Mouse (Mus musculus) urinary bladder, adult 18-20 months (tissue): ENCODE measurements around the gene Me1.
"Not testable (repeated sequence)": the region's sequence is repeated elsewhere in the genome, so short reads cannot be mapped to it uniquely, and the experiment has no call there.

Experiments
- DNase-seq, 2 experiments: peaks; one replicate each; pipeline ENCODE4 v3.0.0; 2022; ENCODE audit warnings: low spot score in 2 of 2, mixed read lengths in 2 of 2

The Me1 gene

DNA sequence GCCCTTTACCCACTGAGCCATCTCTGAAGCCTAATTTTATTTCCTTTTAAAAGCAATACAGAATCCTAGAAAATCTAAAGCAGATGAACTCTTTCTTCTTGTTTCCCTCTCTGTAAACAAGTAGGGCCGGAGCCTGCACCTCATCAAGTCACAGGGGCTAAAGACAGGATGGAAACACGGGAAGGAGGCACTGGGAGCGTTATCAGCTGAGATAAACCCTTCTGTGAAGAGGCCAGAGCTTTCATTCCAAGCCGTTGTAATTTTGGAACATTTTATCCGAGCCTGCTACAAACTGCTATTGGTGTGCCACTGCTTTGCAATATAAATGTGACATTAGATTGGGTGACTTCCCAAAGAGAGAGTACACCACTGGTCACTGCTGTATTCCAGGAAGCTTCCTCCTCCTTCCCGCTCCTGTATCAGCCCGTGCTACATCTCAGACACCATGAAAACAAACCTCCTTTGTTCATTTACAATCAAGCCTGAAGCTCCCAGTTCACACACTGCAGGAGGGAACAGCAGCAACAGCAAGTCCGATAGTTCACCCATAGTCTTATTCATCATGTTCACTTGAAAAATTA lies 95.9 kb downstream of the Me1 start:
- DNase-seq: no peak

DNA sequence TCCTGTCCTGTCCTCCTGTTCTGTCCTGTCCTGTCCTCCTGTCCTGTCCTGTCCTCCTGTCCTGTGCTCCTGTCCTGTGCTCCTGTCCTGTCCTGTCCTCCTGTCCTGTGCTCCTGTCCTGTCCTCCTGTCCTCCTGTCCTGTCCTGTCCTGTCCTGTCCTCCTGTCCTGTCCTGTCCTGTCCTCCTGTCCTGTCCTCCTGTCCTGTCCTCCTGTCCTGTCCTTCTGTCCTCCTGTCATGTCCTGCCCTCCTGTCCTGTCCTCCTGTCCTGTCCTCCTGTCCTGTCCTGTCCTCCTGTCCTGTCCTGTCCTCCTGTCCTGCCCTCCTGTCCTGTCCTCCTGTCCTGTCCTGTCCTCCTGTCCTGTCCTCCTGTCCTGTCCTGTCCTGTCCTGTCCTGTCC lies 98.8 kb downstream of the Me1 start:
- not testable (repeated sequence) for DNase-seq

DNA sequence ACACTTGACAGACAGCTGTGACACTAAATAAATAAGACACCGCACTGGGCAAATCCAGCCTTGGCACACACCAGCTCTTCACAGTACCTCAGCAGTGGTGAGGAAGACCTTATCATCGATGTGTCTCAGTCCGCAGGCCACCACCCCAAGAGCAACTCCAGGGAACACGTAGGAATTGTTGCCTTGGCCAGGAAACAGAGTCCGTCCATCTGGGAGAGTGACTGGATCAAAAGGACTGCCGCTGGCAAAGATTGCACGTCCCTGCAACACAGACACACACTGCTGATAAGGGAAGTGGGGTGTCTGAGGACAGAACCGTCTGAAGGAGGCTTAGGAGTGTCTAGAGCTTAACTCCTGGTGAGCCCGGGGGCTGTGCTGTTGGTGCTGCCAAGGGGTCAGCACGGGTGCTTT lies 101.4 kb downstream of the Me1 start:
- not testable (repeated sequence) for DNase-seq

DNA sequence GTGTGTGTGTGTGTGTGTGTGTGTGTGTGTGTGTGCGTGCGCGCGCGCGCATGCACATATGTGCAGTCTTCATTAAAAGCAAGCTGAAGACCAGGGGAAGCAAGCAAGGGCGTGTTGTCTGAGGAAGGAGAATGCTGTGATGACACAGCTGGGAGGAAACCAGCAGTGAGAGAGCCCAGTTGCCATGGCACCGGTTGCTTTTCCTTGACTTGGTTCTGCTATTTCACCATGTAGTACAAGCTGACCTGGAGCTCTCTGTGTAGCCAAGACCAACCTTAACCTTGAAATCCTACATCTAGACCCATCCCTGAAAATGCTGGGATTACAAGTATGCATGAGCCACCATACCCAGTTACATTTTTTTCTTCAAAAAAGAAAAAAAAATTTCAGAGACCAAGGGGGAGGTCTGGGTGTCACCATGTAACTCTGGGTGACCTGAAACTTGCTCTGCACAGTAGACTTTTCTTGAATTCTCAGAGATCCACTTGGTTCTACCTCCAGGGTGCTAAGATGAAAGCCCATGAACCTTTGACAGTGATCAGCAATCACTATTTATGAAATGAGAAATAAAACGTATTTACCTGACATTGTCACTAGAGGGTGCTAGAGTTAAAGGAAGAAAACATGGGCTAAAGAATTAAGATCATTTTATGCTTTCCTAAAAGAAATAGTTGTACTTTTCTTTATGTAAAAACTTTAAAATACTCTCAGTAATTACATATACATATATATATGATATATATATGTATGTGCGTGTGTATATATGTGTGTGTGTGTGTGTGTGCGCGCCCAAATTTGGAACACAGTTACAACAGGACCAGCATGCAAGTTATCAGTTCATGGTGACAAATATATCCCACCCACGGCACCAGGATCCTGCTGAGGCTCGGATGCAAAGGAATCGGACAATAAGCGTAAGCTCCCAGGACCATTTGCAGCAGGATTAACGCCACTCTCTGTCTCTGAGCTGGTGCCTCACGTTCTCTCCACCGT lies 102.8 kb downstream of the Me1 start:
- DNase-seq: no peak

DNA sequence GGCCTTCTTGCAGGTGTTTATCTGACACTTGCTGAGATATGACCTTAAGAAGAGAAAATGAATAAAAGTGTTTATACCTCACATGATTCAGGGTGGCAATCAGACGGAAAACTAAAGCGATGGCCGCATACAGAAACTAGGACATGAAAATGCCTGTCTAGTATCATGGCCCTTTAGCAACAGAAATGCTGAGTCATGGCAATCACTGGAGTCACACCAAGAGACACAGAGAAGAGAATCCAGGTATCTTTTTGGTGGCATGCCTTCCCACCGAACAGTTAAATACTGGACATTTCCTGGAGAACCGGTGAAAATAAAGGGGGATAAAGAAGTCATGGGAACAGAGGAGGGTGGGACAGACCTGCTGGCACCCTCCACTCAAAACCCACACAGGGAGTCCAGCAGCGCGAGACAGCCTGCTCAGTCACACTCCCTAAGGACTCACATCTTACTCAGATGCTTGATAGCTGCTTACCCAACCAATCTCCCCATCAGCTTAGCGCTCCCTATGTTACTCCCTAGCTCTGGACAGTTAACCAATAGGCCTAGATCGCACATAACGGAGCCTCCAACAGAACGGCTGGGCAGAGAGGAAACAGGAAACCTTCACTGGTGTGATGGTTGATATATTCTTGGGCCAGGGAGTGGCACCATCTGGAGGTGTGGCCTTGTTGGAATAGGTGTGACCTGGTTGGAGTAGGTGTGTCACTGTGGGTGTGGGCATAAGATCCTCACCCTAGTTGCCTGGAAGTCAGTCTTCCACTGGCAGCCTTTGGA lies 108.5 kb downstream of the Me1 start:
- no peak for DNase-seq

DNA sequence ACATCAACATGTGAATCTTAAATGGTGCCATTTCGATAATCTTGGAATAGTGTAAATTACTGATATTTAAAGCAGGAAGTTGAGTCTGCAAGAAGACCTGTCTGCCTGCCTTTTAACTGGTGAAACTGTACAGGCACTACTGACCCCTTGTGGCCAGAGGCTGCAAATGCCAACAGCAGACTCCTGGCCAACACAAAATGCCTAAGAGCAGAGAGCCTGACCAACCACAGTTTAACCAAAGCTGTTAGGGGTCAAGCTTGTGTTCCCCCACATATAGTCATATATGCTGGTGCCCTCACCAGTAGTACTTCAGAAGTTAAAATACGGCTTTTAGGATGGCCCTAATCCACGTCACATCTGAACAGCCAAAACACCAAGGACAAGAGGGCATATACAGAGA lies 112.0 kb downstream of the Me1 start:
- peak; percentile 33 to 42 for DNase-seq

DNA sequence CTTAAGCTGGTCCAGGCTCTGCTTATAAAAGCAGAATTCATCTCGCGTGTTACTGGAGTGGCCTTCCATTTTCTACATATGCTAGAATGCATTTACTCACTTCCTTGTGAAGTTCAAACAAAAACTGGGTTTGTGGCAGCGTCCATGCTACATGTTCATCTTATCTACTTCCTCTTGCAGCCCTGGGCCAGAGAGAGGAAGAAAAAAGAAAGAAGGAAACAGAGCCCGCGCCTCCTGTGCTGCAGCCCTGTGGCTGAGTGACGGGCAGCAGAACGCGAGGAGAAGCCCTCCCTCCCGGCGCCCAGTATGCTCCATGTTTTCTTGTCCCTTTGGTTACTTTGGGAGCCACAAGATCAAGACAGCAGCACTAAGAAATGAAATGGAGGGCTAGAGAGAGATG lies 116.1 kb downstream of the Me1 start:
- no peak for DNase-seq

DNA sequence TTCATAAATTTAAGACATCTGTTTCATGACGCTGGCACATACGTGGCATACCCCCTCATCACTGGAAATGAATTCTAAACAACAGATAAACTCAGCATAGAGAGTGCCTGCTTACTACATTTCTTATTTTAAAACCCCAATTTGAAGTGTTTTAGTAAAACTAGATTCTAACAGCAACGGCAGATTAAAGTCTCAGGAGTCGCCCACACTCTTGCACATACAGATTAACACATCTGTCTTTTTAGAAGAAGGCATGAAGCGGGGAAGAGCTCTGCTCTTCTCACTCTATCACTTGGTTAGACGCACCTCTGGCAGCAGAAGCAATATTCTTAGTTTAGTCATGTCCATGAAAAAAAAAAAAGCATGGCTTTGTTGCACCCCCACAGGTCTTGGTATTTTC lies 120.6 kb downstream of the Me1 start:
- DNase-seq: no peak

DNA sequence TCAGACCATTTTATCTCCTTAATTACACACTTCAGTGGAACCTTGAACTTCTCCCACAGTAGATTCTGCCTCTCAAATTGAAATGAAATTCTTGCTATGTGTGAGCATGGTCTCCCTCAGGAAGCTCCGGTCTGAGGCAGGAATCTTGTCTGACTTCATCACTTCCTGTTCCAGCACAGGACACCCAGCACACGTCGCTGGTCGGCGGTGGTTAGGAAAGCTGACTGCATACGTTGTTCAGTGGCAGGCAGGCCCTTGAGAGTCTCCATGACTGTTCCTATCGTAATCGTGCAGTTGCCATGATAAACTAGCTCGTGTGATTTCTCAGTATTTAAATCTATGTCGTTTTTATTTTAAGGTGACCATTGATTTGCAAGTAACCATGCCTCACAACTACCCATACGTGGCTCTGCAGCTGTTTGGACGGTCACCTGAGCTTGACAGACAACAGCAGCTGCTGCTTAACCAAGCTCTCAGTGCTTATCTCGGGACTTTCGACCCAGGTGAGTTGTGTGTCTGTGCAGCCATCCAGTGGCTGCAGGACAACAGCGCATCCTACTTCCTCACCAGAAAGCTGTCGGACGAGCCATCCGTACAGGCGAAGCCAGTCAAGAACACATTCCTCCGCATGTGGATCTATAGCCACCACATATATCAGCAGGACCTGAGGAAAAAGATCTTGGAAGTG lies 122.0 kb downstream of the Me1 start:
- DNase-seq: no peak

DNA sequence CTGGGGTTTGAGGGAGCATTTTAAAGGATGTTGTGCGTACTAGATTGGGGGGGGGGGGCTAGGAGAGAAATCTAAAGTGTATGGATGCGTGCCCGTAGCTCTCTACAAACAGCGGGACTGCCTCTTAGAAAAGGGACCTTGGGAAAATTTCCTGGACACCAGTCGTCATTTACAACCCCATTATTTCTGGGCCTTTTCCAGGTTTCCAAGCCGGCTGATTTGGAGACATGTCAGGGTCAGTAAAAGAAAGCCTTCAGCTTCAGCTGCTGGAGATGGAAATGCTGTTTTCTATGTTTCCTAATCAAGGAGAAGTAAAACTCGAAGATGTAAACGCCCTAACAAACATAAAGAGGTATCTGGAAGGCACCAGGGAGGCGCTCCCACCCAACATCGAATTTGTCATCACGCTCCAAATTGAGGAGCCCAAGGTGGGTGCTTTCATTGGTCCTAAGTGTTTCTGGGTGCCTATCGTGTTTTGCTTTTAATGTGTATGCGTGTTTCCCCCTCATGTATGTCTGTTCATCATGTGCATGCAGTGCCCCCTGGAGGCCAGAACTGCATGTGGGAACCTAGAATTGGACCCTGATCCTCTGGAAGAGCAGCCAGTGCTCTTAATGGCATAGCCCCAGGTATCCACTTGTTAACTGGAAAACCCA lies 123.0 kb downstream of the Me1 start:
- DNase-seq: peak; percentile 42 to 61

DNA sequence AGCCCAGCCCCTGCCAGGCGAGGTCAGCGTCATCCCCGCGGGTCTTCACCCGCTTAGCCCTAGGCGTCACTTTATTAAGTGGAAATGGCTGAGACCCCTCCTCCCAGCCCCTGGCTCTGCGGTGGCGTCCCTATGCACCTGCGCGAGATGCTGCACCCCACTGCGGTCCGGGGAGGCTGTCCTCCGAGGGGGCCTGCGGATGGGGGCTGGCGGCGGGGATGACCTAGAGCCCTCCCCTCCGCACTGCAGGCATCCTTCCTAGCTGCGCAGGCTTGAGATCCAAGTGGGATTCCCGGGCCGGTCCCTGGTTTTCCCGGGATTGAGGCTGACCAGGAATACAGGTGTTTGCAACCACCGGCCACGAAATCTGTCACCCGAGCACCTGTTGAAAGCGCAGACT lies 123.6 kb downstream of the Me1 start:
- DNase-seq: peak in 1 of 2 experiments; percentile 8

DNA sequence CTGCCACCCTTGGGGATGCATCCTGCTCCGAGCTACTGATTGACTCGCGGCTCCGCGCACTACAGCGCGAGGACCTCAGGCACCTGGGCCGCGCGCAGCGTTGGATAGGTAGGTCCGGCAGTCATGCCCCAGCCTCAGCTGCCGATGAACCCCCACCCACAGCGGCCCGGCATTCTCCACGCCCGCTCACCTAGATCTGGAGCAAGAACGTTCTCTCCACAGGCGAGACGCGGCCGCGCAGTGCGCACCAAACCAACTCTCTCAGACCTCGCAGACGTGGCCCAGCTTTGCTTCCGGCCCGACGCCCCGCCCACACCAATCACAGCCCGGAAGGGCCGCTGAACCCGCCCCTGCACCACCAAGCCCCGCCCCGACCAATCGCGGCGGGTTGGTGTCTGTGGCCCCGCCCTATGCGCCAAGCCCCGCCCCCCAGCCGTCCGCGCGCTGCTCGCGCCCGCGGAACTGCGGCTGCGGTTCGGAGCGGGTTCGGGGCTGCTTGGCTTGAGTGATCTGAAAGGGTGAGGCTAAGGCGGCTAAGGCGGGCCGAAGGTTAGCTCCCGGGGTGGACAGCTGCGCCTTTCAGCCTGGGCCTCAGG lies 124.1 kb downstream of the Me1 start, which contains the start of the genes Pgm3 and Rwdd2a:
Gene Pgm3 (minus strand): TSS at position 303 of the 596 bp plus-strand sequence.
Gene Rwdd2a (plus strand): TSS at position 452 of the 596 bp plus-strand sequence.
- peak; percentile 94 to 95 for DNase-seq

DNA sequence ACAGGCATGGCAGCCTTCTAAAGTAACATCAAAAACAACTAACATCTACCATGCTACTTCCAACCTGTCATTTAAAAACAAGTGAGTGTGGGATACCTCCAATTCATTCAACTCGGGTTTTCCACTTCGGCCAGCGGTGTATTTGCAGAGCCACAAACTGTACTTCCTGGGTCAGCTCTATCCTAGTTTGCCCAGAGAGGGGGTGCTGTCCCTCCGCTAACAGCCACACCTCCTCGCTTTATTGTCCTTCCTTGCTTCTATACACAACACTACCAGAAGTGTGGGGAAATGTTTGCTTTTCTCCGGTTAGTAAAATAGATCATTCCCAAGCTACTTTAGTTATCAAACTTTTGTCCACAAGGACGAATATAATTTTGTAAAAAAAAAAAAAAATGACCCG lies 124.8 kb downstream of the Me1 start:
- DNase-seq: no peak

DNA sequence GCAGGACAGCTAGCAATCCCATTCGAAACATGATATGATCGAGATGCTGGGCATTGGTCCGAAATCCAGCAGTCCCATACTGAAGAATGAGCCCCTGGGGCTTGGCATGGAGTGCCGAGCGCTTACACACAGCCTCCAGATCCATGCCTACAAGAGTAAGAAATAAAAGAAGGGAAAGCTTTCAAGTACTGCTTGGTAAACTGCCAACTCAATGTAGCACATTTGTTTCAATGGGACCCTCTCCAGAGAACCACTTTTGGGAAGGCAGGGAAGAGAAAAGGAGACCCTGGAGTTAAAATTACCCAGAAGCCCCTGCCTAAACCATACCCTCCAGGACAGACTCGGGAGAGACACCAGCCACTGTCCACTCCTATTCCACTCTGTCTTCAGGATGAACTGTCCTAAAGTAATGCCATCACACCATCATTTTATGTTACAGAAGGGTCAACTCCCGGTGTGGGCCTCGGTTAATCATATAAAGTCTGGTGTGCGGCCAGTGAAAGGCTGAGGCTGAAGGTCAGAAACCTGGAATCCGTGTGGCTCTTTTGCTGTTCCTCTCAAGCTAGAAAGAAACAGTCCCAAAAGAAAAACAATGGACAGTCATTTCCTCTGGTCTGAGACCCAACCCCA lies 125.4 kb downstream of the Me1 start:
- no peak for DNase-seq

DNA sequence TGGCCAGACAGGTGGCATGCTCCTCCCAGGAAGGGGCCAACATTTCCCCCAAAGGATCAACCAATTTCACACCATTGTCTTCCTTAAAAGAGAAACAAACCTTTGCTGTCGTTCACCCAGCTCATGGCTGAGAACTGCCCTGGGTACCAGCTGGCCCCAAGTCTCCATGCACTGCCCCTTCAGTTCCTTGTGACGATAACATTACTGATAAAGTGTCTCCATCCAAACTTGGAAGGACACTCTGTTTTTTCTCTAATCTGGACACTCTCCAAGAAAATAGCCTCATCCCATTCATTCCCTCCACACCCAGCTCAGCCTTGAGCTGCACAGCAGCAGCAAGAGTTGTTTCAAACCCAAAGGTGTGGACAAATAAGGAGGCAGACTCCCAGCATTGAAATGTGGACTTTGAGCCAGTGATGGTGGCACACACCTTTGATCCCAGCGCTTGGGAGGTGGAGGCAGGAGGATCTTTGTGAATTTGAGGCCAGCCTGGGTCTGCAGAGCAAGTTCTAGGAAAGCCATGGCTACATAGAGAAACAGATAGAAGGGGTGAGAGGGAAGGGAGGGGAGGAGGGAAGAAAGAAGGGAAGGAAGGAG lies 126.3 kb downstream of the Me1 start:
- DNase-seq: no peak

DNA sequence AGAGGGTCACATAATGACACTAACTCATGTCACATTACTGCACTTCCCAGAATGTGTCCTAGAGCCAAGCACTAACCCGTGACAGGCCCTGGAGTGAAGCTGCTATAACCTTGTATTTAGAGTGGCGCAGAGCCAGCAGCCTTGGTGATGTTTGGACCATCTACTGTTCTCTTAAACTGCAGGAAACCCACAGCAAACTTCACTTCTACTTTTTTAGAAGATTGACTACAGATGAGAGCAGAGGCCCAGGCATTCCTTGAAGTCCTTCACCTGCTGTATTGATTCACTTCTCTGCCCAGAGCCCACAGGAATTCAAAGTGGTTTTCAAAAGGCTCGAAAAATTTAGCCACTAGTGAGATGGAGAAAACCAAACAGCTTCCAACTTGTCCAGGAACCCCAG lies 135.2 kb downstream of the Me1 start:
- DNase-seq: no peak

DNA sequence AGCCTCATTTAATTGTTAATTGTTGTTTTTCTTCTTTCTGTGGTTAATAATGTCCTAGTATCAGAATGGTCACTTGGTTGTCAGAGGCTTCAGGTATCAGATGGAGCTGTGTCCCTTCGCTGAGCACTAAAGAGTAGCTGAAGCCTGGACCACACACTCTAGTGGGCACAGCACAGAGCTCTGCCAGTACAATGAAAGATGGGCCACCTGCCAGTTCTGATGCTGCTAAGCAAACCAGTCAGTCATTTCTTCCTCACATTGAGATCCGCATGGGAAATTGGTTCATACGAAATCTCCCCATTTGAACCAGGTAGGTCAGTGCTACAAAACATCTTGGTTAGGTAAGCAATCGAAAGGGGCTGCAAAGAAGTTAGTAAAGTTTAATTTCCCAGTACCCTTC lies 141.1 kb downstream of the Me1 start:
- DNase-seq: no peak

DNA sequence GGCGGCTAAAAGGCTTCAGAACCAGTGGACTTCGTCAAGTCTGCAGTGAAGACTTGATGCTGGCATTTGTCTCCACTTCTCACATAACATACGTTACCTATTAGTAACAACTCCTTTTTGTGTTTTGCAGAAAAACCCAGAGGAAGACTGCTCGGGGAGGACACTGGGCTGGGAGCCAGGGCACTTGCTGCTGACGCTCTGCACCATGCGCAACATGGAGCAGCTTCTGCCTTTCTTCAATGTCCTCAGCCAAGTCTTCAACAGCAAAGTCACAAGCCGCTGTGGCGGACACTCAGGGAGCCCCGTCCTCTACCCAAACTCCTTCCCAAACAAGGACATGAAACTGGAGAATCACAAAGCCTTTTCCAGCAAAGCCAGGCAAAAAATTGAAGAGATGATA lies 141.9 kb downstream of the Me1 start:
- no peak for DNase-seq

DNA sequence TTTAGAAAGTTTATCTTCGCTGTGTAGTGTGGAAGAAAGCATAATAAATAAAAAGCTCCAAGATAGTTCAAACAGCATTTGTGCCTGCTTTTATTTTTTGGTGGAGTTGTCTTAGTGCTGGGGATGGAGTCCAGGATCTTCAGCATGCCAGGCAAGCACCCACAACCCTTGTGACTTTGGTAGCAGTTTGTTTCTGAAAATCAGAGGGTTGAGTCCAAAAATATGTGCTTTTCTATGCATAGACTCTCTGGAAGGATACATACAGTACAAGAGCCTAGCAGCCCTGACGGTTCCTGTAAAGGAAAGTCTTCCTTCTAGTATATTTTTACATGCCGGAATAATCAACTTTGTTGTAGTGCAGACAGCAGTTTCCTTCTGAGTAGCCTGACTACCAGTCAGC lies 145.0 kb downstream of the Me1 start:
- no peak for DNase-seq

DNA sequence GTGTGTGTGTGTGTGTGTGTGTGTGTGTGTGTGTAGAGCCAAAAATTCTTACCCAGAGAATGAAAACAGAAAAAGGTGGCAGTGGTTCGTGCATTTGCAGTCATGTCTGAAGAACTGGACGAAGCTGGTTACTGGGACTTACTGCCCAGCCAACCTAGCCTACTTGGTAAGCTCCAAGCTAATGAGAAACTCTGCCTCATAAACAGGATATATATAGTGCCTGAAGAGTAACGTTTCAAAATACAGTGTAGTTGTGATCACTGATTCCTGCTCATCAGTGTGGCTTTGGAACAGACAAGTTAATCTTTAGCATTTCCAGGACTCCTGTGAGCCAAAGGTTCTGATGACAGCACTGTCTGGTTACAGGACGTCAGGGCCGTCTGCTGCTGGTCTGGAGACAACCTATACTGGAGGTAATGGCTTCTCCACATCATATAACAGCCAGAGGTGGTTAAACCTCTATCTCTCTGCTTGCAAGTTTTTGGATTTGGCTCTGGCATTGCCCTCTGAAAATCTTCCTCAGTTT lies 146.1 kb downstream of the Me1 start:
- no peak for DNase-seq
